In the genomic region with DNA sequence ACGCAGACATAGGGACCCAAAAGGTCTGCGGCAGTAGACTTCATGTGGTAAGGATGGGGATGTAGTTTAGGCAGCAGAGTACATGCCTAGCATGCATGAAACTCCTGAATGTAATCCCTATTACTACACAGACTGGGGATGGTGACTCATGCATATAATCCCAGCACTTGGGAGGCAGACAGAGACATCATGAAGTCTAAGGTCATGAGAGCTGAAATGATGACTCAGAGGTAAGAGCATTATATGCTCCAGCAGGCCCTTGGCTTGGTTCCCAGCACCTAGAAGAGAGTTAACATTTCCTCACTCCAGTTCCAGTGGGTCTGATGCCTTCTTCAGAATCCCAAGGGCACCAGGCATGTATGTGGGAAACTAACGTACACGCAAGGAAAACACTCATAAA, we compare ENCODE assay signal across 14 mouse cellular contexts.
DNase-seq lines count a peak whose midpoint lies in the region.
"Had no signal": no experiment of that assay in that cellular context is flagged by ENCODE, and none has a peak within 500 bp of the region (broad histone marks: within the 10 kb centered on the region; RNA-seq: fewer than 3 reads in every experiment).

No protein-coding gene starts in this region.

- peak; percentile 58 for DNase-seq in adrenal gland, adult 2 months
- no peak for DNase-seq in adrenal gland, postnatal 4 days (ENCODE audit: low spot score in 2 of 2)
- peak; percentile 8 for DNase-seq in left cerebral cortex, postnatal 4 days
- DNase-seq in left cerebral cortex, adult 9 months (ENCODE audit: low spot score in 2 of 2): no peak
- DNase-seq in adrenal gland, postnatal 10 days: peak; percentile 20
- DNase-seq in heart, adult 8-10 months (ENCODE audit: low spot score): no peak
- DNase-seq in heart, postnatal 14 days: no peak
- DNase-seq in kidney, adult 18-20 months: no peak
- DNase-seq: cerebellum, adult 11-12 months; cerebellum, adult 9-11 months; forebrain, postnatal 0 days; gastrocnemius, adult 2 months; gastrocnemius, postnatal 25 days; kidney, adult 8-10 months had no signal

- intact Hi-C loops in left cerebral cortex, postnatal 4 days (cut with DNase I): no loop called here
- intact Hi-C loops in heart, postnatal 14 days (cut with DNase I): no loop called here

Comparison
In these comparisons a context has a peak if more than half of its experiments do, and no peak if none do; other contexts are left out.
1. DNase-seq: peak in adrenal gland, adult 2 months (single experiment), left cerebral cortex, postnatal 4 days (single experiment) and adrenal gland, postnatal 10 days (single experiment); none in adrenal gland, postnatal 4 days (0 of 2), left cerebral cortex, adult 9 months (0 of 2), heart, adult 8-10 months (single experiment), heart, postnatal 14 days (0 of 2) and kidney, adult 18-20 months (single experiment).